Mouse (Mus musculus) CH12.LX (cell line): ENCODE measurements around the gene Cage1. TPM values are rescaled to one million over a fixed set of nuclear protein-coding genes. Genes with fewer than 3 reads are reported as not detected.

Source experiments
- DNase-seq: peaks from one replicate; pipeline ENCODE4 v3.0.0-alpha.2; 2013; ENCODE audit errors: extremely low read depth
- H3K27ac ChIP-seq: 2 replicates; pipeline ENCODE4 v1.5.1; 2012; ENCODE audit warnings: low read depth, mild to moderate bottlenecking, control low read depth, moderate library complexity; ENCODE audit not compliant: insufficient read depth
- H3K27me3 ChIP-seq: replicated peaks from 2 replicates; pipeline ENCODE3; 2012; ENCODE audit warnings: inconsistent platforms
- H3K36me3 ChIP-seq, 2 experiments: replicated peaks in 1 of 2; 2 replicates each; pipeline versions ENCODE3 to v1.6.1; 2012; ENCODE audit warnings: inconsistent platforms in 1 of 2, low read length in 1 of 2, mild to moderate bottlenecking in 1 of 2, mixed read lengths in 1 of 2, moderate library complexity in 1 of 2; ENCODE audit not compliant: control insufficient read depth in 1 of 2, insufficient read depth in 1 of 2
- H3K4me1 ChIP-seq, 2 experiments: 2 replicates each; pipeline ENCODE4 v1.6.1; 2012; ENCODE audit warnings: inconsistent platforms in 1 of 2, moderate library complexity in 1 of 2; ENCODE audit not compliant: insufficient read depth in 2 of 2, control insufficient read depth in 1 of 2
- H3K4me2 ChIP-seq: 2 replicates; pipeline ENCODE4 v1.6.1; 2012; ENCODE audit warnings: low read depth, mild to moderate bottlenecking, control low read depth; ENCODE audit not compliant: poor library complexity, insufficient read depth, severe bottlenecking
- H3K4me3 ChIP-seq, 3 experiments: fragments of 150-350 bp in 1 of 3; sonication (generic) in 1 of 3; replicated peaks in 1 of 3; 2 replicates each; pipeline versions ENCODE3 to v1.5.1; 2011 to 2012; ENCODE audit warnings: low read depth in 2 of 3, low read length in 2 of 3, mild to moderate bottlenecking in 2 of 3, moderate library complexity in 2 of 3, control low read depth in 1 of 3, improper control_type of control experiment in 1 of 3, inconsistent platforms in 1 of 3, mixed read lengths in 1 of 3; ENCODE audit not compliant: poor library complexity in 1 of 3
- H3K79me2 ChIP-seq: replicated peaks from 2 replicates; pipeline ENCODE4 v1.6.1; 2012; ENCODE audit warnings: mild to moderate bottlenecking, moderate library complexity; ENCODE audit not compliant: control insufficient read depth, poor library complexity, insufficient read depth, severe bottlenecking; ENCODE audit errors: extremely low read depth
- H3K9ac ChIP-seq: 2 replicates; pipeline ENCODE4 v1.6.1; 2012; ENCODE audit warnings: low read depth, mild to moderate bottlenecking, control low read depth, moderate library complexity; ENCODE audit not compliant: insufficient read depth
- H3K9me3 ChIP-seq: replicated peaks from 2 replicates; pipeline ENCODE3; 2012; ENCODE audit warnings: low read length, inconsistent platforms, mixed read lengths
- BHLHE40 ChIP-seq: IDR thresholded peaks from 2 replicates; pipeline ENCODE4 v1.6.1; 2011; ENCODE audit warnings: mild to moderate bottlenecking, low read depth, low read length, improper control_type of control experiment
- GABPA ChIP-seq: IDR thresholded peaks from 2 replicates; pipeline ENCODE4 v1.6.1; 2012; ENCODE audit warnings: low read depth, low read length, improper control_type of control experiment, inconsistent platforms; ENCODE audit not compliant: insufficient replicate concordance
- JUN ChIP-seq: IDR thresholded peaks from 2 replicates; pipeline ENCODE4 v1.6.1; 2011; ENCODE audit warnings: low read depth, mild to moderate bottlenecking, low read length, improper control_type of control experiment, moderate library complexity; ENCODE audit not compliant: insufficient read depth
- JUND ChIP-seq: conservative IDR thresholded peaks from 2 replicates; pipeline ENCODE4 v1.6.1; 2011; ENCODE audit warnings: low read depth, low read length, improper control_type of control experiment
- MEF2A ChIP-seq: IDR thresholded peaks from 2 replicates; pipeline ENCODE4 v1.6.1; 2014; ENCODE audit warnings: low read depth, mild to moderate bottlenecking, inconsistent platforms, low read length, improper control_type of control experiment, borderline replicate concordance
- MYC ChIP-seq: IDR thresholded peaks from 2 replicates; pipeline ENCODE4 v1.6.1; 2011; ENCODE audit warnings: low read depth, mild to moderate bottlenecking, improper control_type of control experiment, low read length
- PAX5 ChIP-seq: IDR thresholded peaks from 2 replicates; pipeline ENCODE4 v1.6.1; 2012; ENCODE audit warnings: low read length, inconsistent platforms, mixed read lengths
- POLR2A ChIP-seq: IDR thresholded peaks from 2 replicates; pipeline ENCODE4 v1.6.1; 2011; ENCODE audit warnings: low read depth, mild to moderate bottlenecking, improper control_type of control experiment, low read length
- POLR2AphosphoS2 ChIP-seq: IDR thresholded peaks from 2 replicates; pipeline ENCODE4 v1.6.1; 2011; ENCODE audit warnings: low read depth, low read length, improper control_type of control experiment
- SMC3 ChIP-seq: IDR thresholded peaks from 2 replicates; pipeline ENCODE4 v1.6.1; 2011; ENCODE audit warnings: low read depth, low read length, improper control_type of control experiment
- UBTF ChIP-seq: IDR thresholded peaks from 2 replicates; pipeline ENCODE4 v1.6.1; 2012; ENCODE audit warnings: low read depth, mild to moderate bottlenecking, inconsistent platforms, low read length, improper control_type of control experiment, moderate library complexity
- USF2 ChIP-seq: conservative IDR thresholded peaks from 2 replicates; pipeline ENCODE4 v1.6.1; 2011; ENCODE audit warnings: low read depth, low read length, improper control_type of control experiment
- ZC3H11A ChIP-seq: IDR thresholded peaks from 2 replicates; pipeline ENCODE4 v1.6.1; 2012; ENCODE audit warnings: low read depth, mild to moderate bottlenecking, inconsistent platforms, low read length, improper control_type of control experiment
- ZKSCAN1 ChIP-seq: IDR thresholded peaks from 2 replicates; pipeline ENCODE4 v1.6.1; 2012; ENCODE audit warnings: low read depth, inconsistent platforms, low read length, improper control_type of control experiment, borderline replicate concordance
- ZMIZ1 ChIP-seq: IDR thresholded peaks from 2 replicates; pipeline ENCODE4 v1.6.1; 2012; ENCODE audit warnings: low read depth, mild to moderate bottlenecking, inconsistent platforms, low read length, improper control_type of control experiment
- ZNF384 ChIP-seq: IDR thresholded peaks from 2 replicates; pipeline ENCODE4 v1.6.1; 2012; ENCODE audit warnings: low read depth, low read length, improper control_type of control experiment, inconsistent platforms
- dilution Hi-C: fragments of 300-500 bp; cut with MboI; formaldehyde crosslinking; loops from 2 replicates; pipeline ENCODE4 v1.14.3; 2020; ENCODE audit warnings: low sequenced_read_pairs; ENCODE audit not compliant: extremely low pct_unique_long_range_greater_than_20kb, extremely low pct_ligation_motif_present
- in situ Hi-C: fragments of 300-500 bp; cut with MboI; formaldehyde crosslinking; loops from 3 replicates; pipeline ENCODE4 v1.14.3; 2019; ENCODE audit warnings: low sequenced_read_pairs, low pct_ligation_motif_present, low pct_unique_long_range_greater_than_20kb, mixed read lengths
- polyA plus RNA-seq: library from polyadenylated mRNA; unstranded; fragments of >175 nt; gene quantifications from 2 replicates; pipeline ENCODE4 v1.2.1, GENCODE M21; 2012; ENCODE audit warnings: low read depth; ENCODE audit not compliant: insufficient read length
- total RNA-seq, 2 experiments: library from RNA; depleted of rRNA; stranded (reverse); fragments of 300-350 nt in 1 of 2; fragments of >200 nt in 1 of 2; gene quantifications; 2 replicates each; pipeline ENCODE4 v1.2.3; 2012 to 2014

Gene Cage1
- total and polyA plus RNA-seq, 3 experiments, result 1.2 to 1.4 (median 1.3) TPM

DNA sequence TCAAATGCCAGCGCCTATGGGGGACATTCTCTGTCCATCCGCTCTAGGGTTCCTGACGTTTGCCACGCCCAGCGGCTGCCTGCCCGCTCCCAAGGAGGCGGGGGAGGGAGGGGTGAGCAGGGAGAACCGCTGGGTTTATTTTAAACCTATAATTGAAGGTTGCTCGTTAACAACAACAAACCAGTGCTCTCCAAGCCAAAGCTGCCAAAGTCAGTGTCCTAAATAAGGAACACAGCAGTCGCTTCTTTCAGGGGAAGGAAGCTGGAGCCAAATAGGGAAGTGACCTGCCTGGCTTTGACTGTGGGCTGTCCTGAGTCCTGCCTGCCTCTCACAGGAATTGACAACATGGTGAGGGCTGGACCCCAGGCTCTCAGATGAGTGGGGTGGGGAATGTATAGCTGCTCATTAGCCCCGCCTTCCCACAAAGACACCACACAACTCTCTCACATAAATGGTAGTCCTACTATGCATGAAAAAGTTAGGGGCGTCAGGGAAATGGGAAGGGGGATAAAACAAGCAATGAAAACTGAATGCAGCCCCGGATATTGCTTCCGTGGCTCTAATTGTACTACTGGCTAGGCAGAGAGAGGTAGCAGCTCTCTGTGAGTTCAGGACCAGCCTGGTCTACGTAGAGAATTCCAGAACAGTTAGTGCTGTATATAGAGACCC, 77.5 kb downstream of the Cage1 start:
- H3K4me2 ChIP-seq, result no peak overlapping the region
- H3K4me1 ChIP-seq, result peaks cover 9 to 35% of the 10 kb centered on the region in 2 experiments
- H3K9ac ChIP-seq, result no peak overlapping the region
- H3K9me3 ChIP-seq, result peaks cover 6% of the 10 kb centered on the region
- no peaks in the 10 kb centered on the region for H3K36me3 ChIP-seq
- dilution Hi-C loops (no loop called here), in situ Hi-C loops (loop anchor here (25.0 kb wide), 1 partner anchor 422 kb away; no protein-coding TSS in a partner anchor)
- no peak overlapping the region for H3K4me3 ChIP-seq
- H3K27me3 ChIP-seq, result no peaks in the 10 kb centered on the region
- H3K27ac ChIP-seq, result no peak overlapping the region
- DNase-seq, result no peak
- no peaks in the 10 kb centered on the region for H3K79me2 ChIP-seq
- TF ChIP-seq GABPA, result no peak
- no peak for TF ChIP-seq ZC3H11A
- no peak for TF ChIP-seq MYC
- no peak for TF ChIP-seq JUN
- TF ChIP-seq PAX5, result no peak
- TF ChIP-seq POLR2A, result no peak
- TF ChIP-seq JUND, result no peak
- no peak for TF ChIP-seq ZNF384
- TF ChIP-seq POLR2AphosphoS2, result no peak
- no peak for TF ChIP-seq USF2
- TF ChIP-seq ZMIZ1, result no peak
- TF ChIP-seq ZKSCAN1, result no peak

DNA sequence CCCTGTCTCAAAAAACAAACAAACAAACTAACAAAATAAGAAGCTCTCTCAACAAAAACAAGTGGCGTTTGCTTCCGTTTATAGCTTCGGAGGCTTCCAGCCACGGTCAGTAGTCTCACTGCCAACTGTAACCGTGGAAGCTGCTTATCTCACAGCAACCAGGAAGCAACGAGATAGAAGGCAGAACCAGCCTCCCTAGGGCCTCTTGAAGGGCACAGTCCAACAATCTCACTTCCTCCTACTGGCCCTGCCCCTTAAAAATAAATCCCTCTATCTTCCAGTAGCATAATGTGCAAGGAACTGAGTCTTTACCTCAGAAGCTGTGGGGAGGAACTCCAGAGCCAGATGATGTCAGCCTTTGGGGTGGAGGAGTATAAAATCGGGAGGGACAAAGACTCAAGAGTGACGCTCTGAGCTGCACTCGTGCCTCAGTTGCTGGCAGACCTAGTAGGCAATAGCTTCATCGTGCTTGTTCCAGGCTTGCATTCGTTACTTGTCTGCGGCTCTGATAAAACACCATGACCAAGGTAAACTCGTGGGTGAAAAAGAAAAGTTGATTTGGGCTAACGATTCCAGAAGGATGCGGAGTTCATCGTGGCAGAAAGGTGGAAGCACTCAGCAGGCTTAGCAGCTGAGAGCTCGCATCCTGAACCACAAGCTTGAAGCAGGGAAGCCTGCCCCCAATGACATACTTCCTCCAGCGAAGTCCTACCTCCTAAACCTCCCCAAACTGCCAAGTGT, 78.2 kb downstream of the Cage1 start:
- in situ Hi-C loops, result loop anchor here (25.0 kb wide), 1 partner anchor 421 kb away; no protein-coding TSS in a partner anchor
- no peaks in the 10 kb centered on the region for H3K79me2 ChIP-seq
- no peaks in the 10 kb centered on the region for H3K27me3 ChIP-seq
- dilution Hi-C loops, result no loop called here
- DNase-seq, result peak; percentile 52
- TF ChIP-seq MEF2A (no peak), BHLHE40 (no peak), UBTF (no peak), SMC3 (no peak)
- H3K4me1 ChIP-seq, result peaks cover 3 to 30% of the 10 kb centered on the region in 2 experiments
- H3K4me3 ChIP-seq, result no peak overlapping the region
- H3K9ac ChIP-seq, result no peak overlapping the region
- no peak overlapping the region for H3K27ac ChIP-seq
- no peak overlapping the region for H3K4me2 ChIP-seq
- H3K9me3 ChIP-seq, result peaks cover 6% of the 10 kb centered on the region
- H3K36me3 ChIP-seq, result no peaks in the 10 kb centered on the region

Other genes starting within 250 kb of the Cage1 start
- 67.1 and 85.9 TPM in 2 replicates for gene Ssr1, start 42.9 kb downstream of the Cage1 start, total RNA-seq (2012; rRNA removed)
- gene Ssr1, start 42.9 kb downstream of the Cage1 start, total RNA-seq (2014; rRNA removed), result 145 and 150 TPM in 2 replicates
- gene Ssr1, start 42.9 kb downstream of the Cage1 start, polyA plus RNA-seq, result 163 and 167 TPM in 2 replicates
- gene Riok1, start 74 bp downstream of the Cage1 start, total RNA-seq (2012; rRNA removed), result 33.9 and 42.6 TPM in 2 replicates
- gene Riok1, start 74 bp downstream of the Cage1 start, total RNA-seq (2014; rRNA removed), result 67.0 and 70.9 TPM in 2 replicates
- gene Riok1, start 74 bp downstream of the Cage1 start, polyA plus RNA-seq, result 52.2 and 52.4 TPM in 2 replicates
- gene Dsp, start 114.2 kb upstream of the Cage1 start, total RNA-seq (2012; rRNA removed), result 0.17 and 0.21 TPM in 2 replicates
- not detected in 2 replicates for gene Dsp, start 114.2 kb upstream of the Cage1 start, total RNA-seq (2014; rRNA removed)
- 0.04 TPM in 1 of 2 replicates, not detected in the other for gene Dsp, start 114.2 kb upstream of the Cage1 start, polyA plus RNA-seq
- 45.8 and 52.8 TPM in 2 replicates for gene Snrnp48, start 167.9 kb upstream of the Cage1 start, total RNA-seq (2012; rRNA removed)
- gene Snrnp48, start 167.9 kb upstream of the Cage1 start, total RNA-seq (2014; rRNA removed), result 42.4 and 46.7 TPM in 2 replicates
- 90.2 and 103 TPM in 2 replicates for gene Snrnp48, start 167.9 kb upstream of the Cage1 start, polyA plus RNA-seq